Mouse (Mus musculus) forebrain, embryonic 11.5 days (tissue): Measurements from ENCODE around the gene Olfr320. TPM values are rescaled to one million over a fixed set of nuclear protein-coding genes. Genes with fewer than 3 reads are reported as not detected.

Experiments
- ATAC-seq: fragments of 200-750 bp; cut with Nextera tagmentation; replicated peaks from 2 replicates; pipeline ENCODE4 v1.8.0; 2017; ENCODE audit warnings: moderate TSS enrichment; ENCODE audit not compliant: low FRiP score
- DNase-seq: peaks from one replicate; pipeline ENCODE4 v3.0.0-alpha.2; 2017; ENCODE audit warnings: low spot score
- H3K27ac ChIP-seq: fragments of 300-500 bp; sonication (generic); 2 replicates; pipeline ENCODE4 v1.5.1; 2014; ENCODE audit warnings: low read depth, low read length
- H3K27me3 ChIP-seq: fragments of 300-500 bp; sonication (generic); 2 replicates; pipeline ENCODE4 v1.6.1; 2014; ENCODE audit warnings: mild to moderate bottlenecking, low read length, mixed read lengths; ENCODE audit not compliant: control insufficient read depth, insufficient read depth
- H3K36me3 ChIP-seq: fragments of 300-500 bp; sonication (generic); 2 replicates; pipeline ENCODE4 v1.6.1; 2014; ENCODE audit warnings: mild to moderate bottlenecking, low read length, moderate library complexity, mixed read lengths; ENCODE audit not compliant: control insufficient read depth, insufficient read depth
- H3K4me1 ChIP-seq: fragments of 300-500 bp; sonication (generic); replicated peaks from 2 replicates; pipeline ENCODE4 v1.6.1; 2014; ENCODE audit warnings: low read length, mixed read lengths; ENCODE audit not compliant: control insufficient read depth, insufficient read depth
- H3K4me2 ChIP-seq: fragments of 300-500 bp; sonication (generic); 2 replicates; pipeline ENCODE4 v1.6.1; 2014; ENCODE audit warnings: low read depth, mild to moderate bottlenecking, low read length, moderate library complexity, mixed read lengths; ENCODE audit not compliant: severe bottlenecking
- H3K4me3 ChIP-seq: fragments of 300-500 bp; sonication (generic); 2 replicates; pipeline ENCODE4 v1.5.1; 2014; ENCODE audit warnings: low read depth, low read length
- H3K9ac ChIP-seq: fragments of 300-500 bp; sonication (generic); 2 replicates; pipeline ENCODE4 v1.6.1; 2014; ENCODE audit warnings: low read length
- H3K9me3 ChIP-seq: fragments of 300-500 bp; sonication (generic); 2 replicates; pipeline ENCODE4 v1.6.1; 2016; ENCODE audit warnings: low read length, mixed read lengths; ENCODE audit not compliant: control insufficient read depth
- WGBS: fragments of 180-500 bp; shearing (Covaris S2); extraction: QIAGEN DNeasy Blood & Tissue Kit; methylation state at CpG from one replicate; pipeline ENCODE4 v1.1.7; 2014; 5-methylcytosine and 5-hydroxymethylcytosine counted together
- polyA plus RNA-seq: library from polyadenylated mRNA; unstranded; fragments of >200 nt; fragmentation: Nextera tagmentation; extraction: Ambion mirVana; gene quantifications from 2 replicates; pipeline ENCODE4 v1.2.1, GENCODE M21; 2014

The Olfr320 gene
- polyA plus RNA-seq: not detected in 2 replicates

GRCm38 (mm10) chr11:58680799-58681198 lies at the start of gene Olfr320:
TSS of gene Olfr320 (plus strand) at chr11:58681099.
- Histone ChIP-seq H3K9ac (no peak within 1 kb of the TSS), H3K4me1 (no peaks in the 10 kb centered on the region), H3K4me3 (no peak within 1 kb of the TSS), H3K9me3 (no peaks in the 10 kb centered on the region), H3K36me3 (no peaks in the 10 kb centered on the region), H3K4me2 (no peak within 1 kb of the TSS), H3K27ac (no peak within 1 kb of the TSS), H3K27me3 (no peaks in the 10 kb centered on the region)
- WGBS: 76% methylated on average over 1 of the region's 1 CpGs
- ATAC-seq (no peak), DNase-seq (no peak)

GRCm38 (mm10) chr11:58634878-58635277 lies 46.0 kb upstream of the Olfr320 start:
- Histone ChIP-seq H3K9me3 (no peaks in the 10 kb centered on the region), H3K9ac (no peak overlapping the region), H3K4me2 (no peak overlapping the region), H3K36me3 (no peaks in the 10 kb centered on the region), H3K4me1 (no peaks in the 10 kb centered on the region), H3K27ac (no peak overlapping the region), H3K27me3 (no peaks in the 10 kb centered on the region), H3K4me3 (no peak overlapping the region)
- no peak for ATAC-seq
- DNase-seq: no peak
- 74% methylated on average over 4 of the region's 4 CpGs for WGBS

DNA sequence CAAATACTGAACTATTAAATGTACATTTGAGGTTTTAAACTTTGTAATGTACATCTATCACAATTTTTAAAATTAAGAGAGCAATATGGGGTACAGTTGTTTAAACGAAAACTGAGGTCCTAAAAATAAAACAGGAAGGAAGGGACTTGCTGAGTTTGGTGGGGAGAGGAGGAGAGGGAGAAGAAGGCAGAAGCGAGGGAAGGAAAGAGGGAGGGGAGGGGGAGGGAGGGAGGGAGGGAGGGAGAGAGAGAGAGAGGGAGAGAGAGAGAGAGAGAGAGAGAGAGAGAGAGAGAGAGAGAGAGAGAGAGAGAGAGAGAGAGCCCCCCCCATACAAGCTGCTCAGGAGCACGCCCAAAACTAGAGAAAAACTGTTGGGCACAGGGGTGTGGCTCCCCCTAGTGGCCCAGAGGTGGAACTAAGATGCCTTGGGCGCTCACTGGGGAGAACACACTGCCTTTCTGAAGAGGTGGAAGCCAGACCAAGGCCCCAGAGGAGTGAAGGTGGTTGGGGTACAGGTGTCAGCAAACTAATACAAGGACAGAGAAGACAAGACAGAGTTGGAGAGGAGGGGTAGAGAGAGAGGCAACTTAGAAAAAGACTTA lies 44.4 kb upstream of the Olfr320 start:
- DNase-seq (peak; percentile 80), ATAC-seq (0 out of 2 replicates have a peak, but pooled peaks have one; percentile 21)
- H3K4me1 ChIP-seq: 0 out of 2 replicates have a peak, but pooled peaks cover 5% of the 10 kb centered on the region
- WGBS: 17% methylated on average over 3 of the region's 4 CpGs
- H3K4me3 ChIP-seq: no peak overlapping the region
- no peaks in the 10 kb centered on the region; the same call in none of the 2 replicates for H3K27me3 ChIP-seq
- no peak overlapping the region for H3K9ac ChIP-seq
- no peak overlapping the region for H3K27ac ChIP-seq
- no peaks in the 10 kb centered on the region for H3K9me3 ChIP-seq
- no peak overlapping the region for H3K4me2 ChIP-seq
- H3K36me3 ChIP-seq: no peaks in the 10 kb centered on the region

DNA sequence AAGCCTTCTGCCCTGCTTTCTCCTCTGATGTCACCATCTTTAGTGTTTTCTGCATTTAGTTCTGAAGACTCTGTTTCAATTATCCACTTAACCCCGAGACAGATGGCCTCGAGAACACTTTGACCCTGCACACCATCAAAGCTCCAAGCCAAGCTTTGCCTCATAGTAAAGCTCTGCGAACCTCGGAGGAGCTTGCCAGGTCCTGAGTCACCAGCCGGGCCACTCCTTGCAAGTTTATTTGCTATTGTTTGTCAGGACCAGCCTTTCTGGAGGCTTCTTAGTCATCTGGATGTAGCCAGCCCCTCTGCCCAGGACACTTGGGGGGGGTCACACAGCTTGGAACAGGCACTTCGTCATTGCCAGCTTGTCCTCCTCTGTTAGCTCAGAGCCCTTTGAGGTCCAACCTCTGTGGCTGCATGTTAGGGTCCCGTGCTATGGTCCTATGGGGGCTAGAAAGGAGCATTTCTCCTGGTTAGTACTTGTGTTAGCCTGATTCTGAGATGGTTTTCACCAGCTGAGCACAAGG lies 42.7 kb upstream of the Olfr320 start:
- no peak for DNase-seq

DNA sequence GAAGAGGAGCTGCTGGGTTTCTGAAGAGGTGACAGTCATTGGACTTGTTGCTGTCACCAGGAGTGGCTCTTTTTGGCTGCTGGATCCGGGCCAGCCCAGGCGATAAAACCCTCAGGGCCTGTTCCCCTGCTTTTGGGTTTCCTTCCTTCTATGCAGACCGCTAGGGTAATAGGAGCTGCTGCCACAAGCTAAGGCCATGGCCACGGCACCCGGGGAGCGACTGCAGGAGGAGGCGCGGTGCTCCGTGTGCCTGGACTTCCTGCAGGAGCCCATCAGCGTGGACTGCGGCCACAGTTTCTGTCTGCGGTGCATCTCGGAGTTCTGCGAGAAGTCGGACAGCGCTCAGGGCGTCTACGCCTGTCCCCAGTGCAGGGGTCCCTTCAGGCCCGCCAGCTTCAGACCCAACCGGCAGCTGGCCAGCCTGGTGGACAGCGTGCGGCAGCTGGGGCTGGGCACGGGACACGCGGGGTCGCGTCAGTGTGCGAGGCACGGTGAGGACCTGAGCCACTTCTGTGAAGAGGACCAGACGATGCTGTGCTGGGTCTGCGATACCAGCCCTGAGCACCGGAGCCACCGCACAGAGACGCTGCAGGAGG lies 40.5 kb upstream of the Olfr320 start, which contains the start of gene Trim58:
Gene Trim58 (plus strand): TSS at position 194 of the 596 bp plus-strand sequence.
- peak within 1 kb of the TSS; percentile 35 for H3K4me3 ChIP-seq
- H3K4me1 ChIP-seq: 0 out of 2 replicates have a peak, but pooled peaks cover 5% of the 10 kb centered on the region
- ATAC-seq: no peak; the same call in 1 of the 2 replicates
- H3K4me2 ChIP-seq: peak within 1 kb of the TSS; percentile 87
- H3K36me3 ChIP-seq: no peaks in the 10 kb centered on the region
- DNase-seq: peak; percentile 70
- peaks cover 2% of the 10 kb centered on the region for H3K27me3 ChIP-seq
- WGBS: 3% methylated on average over 34 of the region's 34 CpGs
- peak within 1 kb of the TSS; percentile 57 for H3K9ac ChIP-seq
- peak within 1 kb of the TSS; percentile 37; the same call in 1 of the 2 replicates for H3K27ac ChIP-seq
- H3K9me3 ChIP-seq: no peaks in the 10 kb centered on the region

More for the DNA sequence above, 42.7 kb upstream of the Olfr320 start:
- no peak overlapping the region for H3K4me2 ChIP-seq
- H3K4me1 ChIP-seq: 0 out of 2 replicates have a peak, but pooled peaks cover 5% of the 10 kb centered on the region
- ATAC-seq: no peak
- H3K27me3 ChIP-seq: peaks cover 2% of the 10 kb centered on the region
- WGBS: 63% methylated on average over 7 of the region's 7 CpGs
- no peak overlapping the region for H3K27ac ChIP-seq
- H3K36me3 ChIP-seq: no peaks in the 10 kb centered on the region
- no peaks in the 10 kb centered on the region for H3K9me3 ChIP-seq
- no peak overlapping the region for H3K9ac ChIP-seq
- no peak overlapping the region for H3K4me3 ChIP-seq

- 0 out of 2 replicates have a peak overlapping the region, but pooled peaks have one; percentile 37 for H3K27ac ChIP-seq
- ATAC-seq (no peak), DNase-seq (no peak)
- H3K27me3 ChIP-seq: peaks cover 2% of the 10 kb centered on the region
- no peaks in the 10 kb centered on the region for H3K9me3 ChIP-seq
- no peaks in the 10 kb centered on the region for H3K36me3 ChIP-seq
- no peak overlapping the region for H3K9ac ChIP-seq
- WGBS: 27% methylated on average over 14 of the region's 14 CpGs
- H3K4me2 ChIP-seq: peak overlapping the region; percentile 87
- H3K4me3 ChIP-seq: peak overlapping the region; percentile 35; the same call in 1 of the 2 replicates
- H3K4me1 ChIP-seq: 0 out of 2 replicates have a peak, but pooled peaks cover 5% of the 10 kb centered on the region
These were observed 39.8 kb upstream of the Olfr320 start for GRCm38 (mm10) chr11:58641057-58641456.

GRCm38 (mm10) chr11:58641638-58642358 lies 39.1 kb upstream of the Olfr320 start:
- H3K4me3 ChIP-seq: no peak overlapping the region
- H3K9ac ChIP-seq: no peak overlapping the region
- H3K4me1 ChIP-seq: 0 out of 2 replicates have a peak, but pooled peaks cover 5% of the 10 kb centered on the region
- no peak for ATAC-seq
- 86% methylated on average over 13 of the region's 13 CpGs for WGBS
- peaks cover 2% of the 10 kb centered on the region for H3K27me3 ChIP-seq
- H3K27ac ChIP-seq: 0 out of 2 replicates have a peak overlapping the region, but pooled peaks have one; percentile 37
- no peak for DNase-seq
- H3K36me3 ChIP-seq: no peaks in the 10 kb centered on the region
- no peaks in the 10 kb centered on the region for H3K9me3 ChIP-seq
- H3K4me2 ChIP-seq: no peak overlapping the region

GRCm38 (mm10) chr11:58643350-58643749 lies 37.5 kb upstream of the Olfr320 start:
- peak; percentile 77 for DNase-seq
- 45% methylated on average over 6 of the region's 6 CpGs for WGBS

More at GRCm38 (mm10) chr11:58643350-58643749, 37.5 kb upstream of the Olfr320 start:
- H3K27ac ChIP-seq: no peak overlapping the region
- H3K27me3 ChIP-seq: peaks cover 2% of the 10 kb centered on the region
- H3K4me2 ChIP-seq: no peak overlapping the region
- H3K9me3 ChIP-seq: no peaks in the 10 kb centered on the region
- 0 out of 2 replicates have a peak, but pooled peaks cover 5% of the 10 kb centered on the region for H3K4me1 ChIP-seq
- no peak overlapping the region for H3K9ac ChIP-seq
- ATAC-seq: no peak
- no peak overlapping the region for H3K4me3 ChIP-seq
- no peaks in the 10 kb centered on the region for H3K36me3 ChIP-seq
